Mouse (Mus musculus): ENCODE data around the gene Brd1. TPM values are rescaled to one million over a fixed set of nuclear protein-coding genes. Genes with fewer than 3 reads are reported as not detected.

Brd1 gene
- polyA plus RNA-seq, 1 experiment from 2014 or later = 26.5 TPM

- no peak for DNase-seq (ENCODE audit: low spot score)
- Histone ChIP-seq H3K9me3 (replicated peaks) (no peaks in the 10 kb centered on the region), H3K27me3 (ENCODE audit: low read depth, poor library complexity, severe bottlenecking) (peaks cover 15% of the 10 kb centered on the region), H3K4me3 (no peak overlapping the region), H3K4me1 (peaks cover 9% of the 10 kb centered on the region), H3K36me3 (no peaks in the 10 kb centered on the region), H3K27ac (no peak overlapping the region)
- whole genome bisulfite sequencing = 90% methylated on average over 4 of the region's 4 CpGs
Observed at GRCm38 (mm10) chr15:88665846-88666245, 68.2 kb downstream of the Brd1 start.

GRCm38 (mm10) chr15:88663041-88663440, 71.0 kb downstream of the Brd1 start:
- H3K4me3 ChIP-seq = no peak overlapping the region
- no peak for DNase-seq (ENCODE audit: low spot score)
- H3K9me3 ChIP-seq (replicated peaks) = no peaks in the 10 kb centered on the region
- peaks cover 9% of the 10 kb centered on the region for H3K4me1 ChIP-seq
- H3K36me3 ChIP-seq = no peaks in the 10 kb centered on the region
- H3K27me3 ChIP-seq (ENCODE audit: low read depth, poor library complexity, severe bottlenecking) = peaks cover 15% of the 10 kb centered on the region
- WGBS = 28% methylated on average over 11 of the region's 11 CpGs
- no peak overlapping the region for H3K27ac ChIP-seq

DNA sequence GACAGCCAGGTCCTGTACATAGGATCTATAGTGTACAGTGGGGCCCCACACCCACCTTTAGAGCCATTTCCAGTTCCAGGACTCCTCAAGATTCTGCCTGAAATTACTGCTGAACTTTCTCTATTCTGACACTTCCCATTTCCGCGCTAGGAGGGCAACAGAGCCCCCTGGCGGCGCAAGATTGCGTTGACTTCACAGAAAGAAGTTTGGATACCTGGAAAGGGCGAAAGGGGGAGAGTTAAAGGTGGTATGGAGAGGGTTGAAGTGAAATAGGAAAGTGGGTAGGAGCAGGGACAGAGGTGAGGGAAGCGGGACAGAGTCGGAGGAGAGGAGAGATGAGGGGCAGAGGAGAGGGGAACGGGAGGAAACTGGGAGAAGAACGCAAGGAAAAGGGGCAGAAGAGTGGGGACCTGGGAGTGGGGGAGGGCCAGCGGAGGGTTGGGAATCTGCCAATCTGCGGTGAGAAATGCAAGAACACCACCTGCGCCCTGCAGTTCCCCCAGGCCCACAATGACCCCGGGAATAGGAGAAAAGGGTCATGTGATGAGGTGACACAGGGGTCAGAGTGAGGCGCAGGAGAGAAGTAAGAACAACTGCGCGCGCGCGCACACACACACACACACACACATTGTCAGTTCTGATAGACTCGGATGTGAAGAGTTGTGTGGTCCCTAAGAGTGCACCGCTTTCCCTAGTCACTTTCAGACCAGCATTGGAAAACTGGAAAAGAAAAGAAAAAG, 71.8 kb downstream of the Brd1 start:
- WGBS = 11% methylated on average over 22 of the region's 22 CpGs
- H3K9me3 ChIP-seq (replicated peaks) = no peaks in the 10 kb centered on the region
- peaks cover 9% of the 10 kb centered on the region for H3K4me1 ChIP-seq
- no peak overlapping the region for H3K4me3 ChIP-seq
- peaks cover 15% of the 10 kb centered on the region for H3K27me3 ChIP-seq (ENCODE audit: low read depth, poor library complexity, severe bottlenecking)
- no peak overlapping the region for H3K27ac ChIP-seq
- no peaks in the 10 kb centered on the region for H3K36me3 ChIP-seq
- peak; percentile 71 for DNase-seq (ENCODE audit: low spot score)

- H3K36me3 ChIP-seq = no peaks in the 10 kb centered on the region
- no peak for DNase-seq (ENCODE audit: low spot score)
- peaks cover 15% of the 10 kb centered on the region for H3K27me3 ChIP-seq (ENCODE audit: low read depth, poor library complexity, severe bottlenecking)
- H3K27ac ChIP-seq = no peak overlapping the region
- H3K4me3 ChIP-seq = no peak overlapping the region
- 73% methylated on average over 3 of the region's 3 CpGs for WGBS
- peaks cover 9% of the 10 kb centered on the region for H3K4me1 ChIP-seq
- H3K9me3 ChIP-seq (replicated peaks) = no peaks in the 10 kb centered on the region
Observed at GRCm38 (mm10) chr15:88661654-88662053, 72.4 kb downstream of the Brd1 start.

GRCm38 (mm10) chr15:88652006-88652405, 82.0 kb downstream of the Brd1 start:
- DNase-seq (ENCODE audit: low spot score) = peak; percentile 41
- H3K27ac ChIP-seq = no peak overlapping the region
- WGBS = 55% methylated on average over 5 of the region's 5 CpGs
- H3K36me3 ChIP-seq = no peaks in the 10 kb centered on the region
- H3K4me3 ChIP-seq = no peak overlapping the region
- no peaks in the 10 kb centered on the region for H3K27me3 ChIP-seq (ENCODE audit: low read depth, poor library complexity, severe bottlenecking)
- no peaks in the 10 kb centered on the region for H3K4me1 ChIP-seq
- H3K9me3 ChIP-seq (replicated peaks) = no peaks in the 10 kb centered on the region

- H3K4me1 ChIP-seq = no peaks in the 10 kb centered on the region
- H3K36me3 ChIP-seq = no peaks in the 10 kb centered on the region
- peak; percentile 82 for DNase-seq (ENCODE audit: low spot score)
- H3K27me3 ChIP-seq (ENCODE audit: low read depth, poor library complexity, severe bottlenecking) = no peaks in the 10 kb centered on the region
- H3K4me3 ChIP-seq = no peak overlapping the region
- no peaks in the 10 kb centered on the region for H3K9me3 ChIP-seq (replicated peaks)
- no peak overlapping the region for H3K27ac ChIP-seq
- WGBS = 28% methylated on average over 13 of the region's 13 CpGs
Observed at GRCm38 (mm10) chr15:88651019-88651418, 83.0 kb downstream of the Brd1 start.

Other genes with a start within 250 kb of the Brd1 start
- not detected in 2 replicates for gene Zdhhc25, start 133.9 kb downstream of the Brd1 start, polyA plus RNA-seq (2016; fragmentation: Nextera tagmentation; extraction: Ambion mirVana)
- 32.9 and 35.3 TPM in 2 replicates for gene Zbed4, start 17.4 kb upstream of the Brd1 start, polyA plus RNA-seq (2016; fragmentation: Nextera tagmentation; extraction: Ambion mirVana)
- 10.8 and 12.3 TPM in 2 replicates for gene Alg12, start 85.1 kb upstream of the Brd1 start, polyA plus RNA-seq (2016; fragmentation: Nextera tagmentation; extraction: Ambion mirVana)
- gene Creld2, start 85.4 kb upstream of the Brd1 start, polyA plus RNA-seq (2016; fragmentation: Nextera tagmentation; extraction: Ambion mirVana) = 98.5 and 99.0 TPM in 2 replicates
- gene Pim3, start 128.0 kb upstream of the Brd1 start, polyA plus RNA-seq (2016; fragmentation: Nextera tagmentation; extraction: Ambion mirVana) = 46.6 and 48.2 TPM in 2 replicates
- not detected in 2 replicates for gene Ttll8, start 220.2 kb upstream of the Brd1 start, polyA plus RNA-seq (2016; fragmentation: Nextera tagmentation; extraction: Ambion mirVana)
- not detected in 2 replicates for gene Mlc1, start 244.8 kb upstream of the Brd1 start, polyA plus RNA-seq (2016; fragmentation: Nextera tagmentation; extraction: Ambion mirVana)
- gene Mov10l1, start 248.7 kb upstream of the Brd1 start, polyA plus RNA-seq (2016; fragmentation: Nextera tagmentation; extraction: Ambion mirVana) = 0.11 and 0.18 TPM in 2 replicates